Mouse (Mus musculus) lung, postnatal 0 days (tissue): ENCODE results near the gene Pard3b. TPM values are rescaled to one million over a fixed set of nuclear protein-coding genes. Genes with fewer than 3 reads are reported as not detected.

Experiments used
- ATAC-seq: fragments of 200-750 bp; cut with Nextera tagmentation; 2 replicates; pipeline ENCODE4 v1.8.0; 2017; ENCODE audit warnings: moderate library complexity
- DNase-seq: peaks from one replicate; pipeline ENCODE4 v3.0.0-alpha.2; 2016; ENCODE audit warnings: low spot score
- H3K27ac ChIP-seq: fragments of 300-500 bp; sonication (generic); 2 replicates; pipeline ENCODE4 v1.5.1; 2014; ENCODE audit warnings: antibody characterized with exemption, mild to moderate bottlenecking, low read length, mixed read lengths
- H3K27me3 ChIP-seq: fragments of 300-500 bp; sonication (generic); replicated peaks from 2 replicates; pipeline ENCODE4 v1.6.1; 2014; ENCODE audit warnings: low read length, mixed read lengths; ENCODE audit not compliant: insufficient read depth
- H3K36me3 ChIP-seq: fragments of 300-500 bp; sonication (generic); 2 replicates; pipeline ENCODE4 v1.6.1; 2014; ENCODE audit warnings: low read length, mixed read lengths; ENCODE audit not compliant: insufficient read depth
- H3K4me1 ChIP-seq: fragments of 300-500 bp; sonication (generic); 2 replicates; pipeline ENCODE4 v1.6.1; 2014; ENCODE audit warnings: antibody characterized with exemption, low read depth, low read length, mixed read lengths; ENCODE audit not compliant: insufficient read depth
- H3K4me2 ChIP-seq: fragments of 300-500 bp; sonication (generic); replicated peaks from 2 replicates; pipeline ENCODE4 v1.6.1; 2014; ENCODE audit warnings: low read depth, mild to moderate bottlenecking, low read length, moderate library complexity, mixed read lengths
- H3K4me3 ChIP-seq: fragments of 300-500 bp; sonication (generic); 2 replicates; pipeline ENCODE4 v1.5.1; 2014; ENCODE audit warnings: low read depth, low read length
- H3K9ac ChIP-seq: fragments of 300-500 bp; sonication (generic); replicated peaks from 2 replicates; pipeline ENCODE4 v1.6.1; 2014; ENCODE audit warnings: low read depth, mild to moderate bottlenecking
- H3K9me3 ChIP-seq: fragments of 300-500 bp; sonication (generic); 2 replicates; pipeline ENCODE4 v1.6.1; 2016; ENCODE audit warnings: low read length, mixed read lengths
- CTCF ChIP-seq: IDR thresholded peaks from 2 replicates; pipeline ENCODE4 v1.5.1; 2016; ENCODE audit warnings: antibody characterized with exemption, mild to moderate bottlenecking
- EP300 ChIP-seq: IDR thresholded peaks from 2 replicates; pipeline ENCODE4 v1.6.1; 2016; ENCODE audit warnings: antibody characterized with exemption, mild to moderate bottlenecking, control low read depth
- WGBS: fragments of 180-500 bp; shearing (Covaris S2); extraction: QIAGEN DNeasy Blood & Tissue Kit; methylation state at CpG from one replicate; pipeline ENCODE4 v1.1.7; 2014; 5-methylcytosine and 5-hydroxymethylcytosine counted together
- polyA plus RNA-seq: library from polyadenylated mRNA; unstranded; fragments of >200 nt; fragmentation: Nextera tagmentation; extraction: Ambion mirVana; gene quantifications from 2 replicates; pipeline ENCODE4 v1.2.1, GENCODE M21; 2015

The Pard3b gene
- polyA plus RNA-seq, 1 experiment from 2014 or later: 19.1 TPM

- Histone ChIP-seq H3K36me3 (no peaks in the 10 kb centered on the region), H3K4me3 (no peak overlapping the region), H3K9ac (no peak overlapping the region), H3K4me2 (no peak overlapping the region), H3K27me3 (no peaks in the 10 kb centered on the region), H3K27ac (no peak overlapping the region), H3K4me1 (no peaks in the 10 kb centered on the region), H3K9me3 (no peaks in the 10 kb centered on the region)
- no peak for TF ChIP-seq EP300
- no peak for TF ChIP-seq CTCF
- DNase-seq (no peak), ATAC-seq (no peak)
- 71% methylated on average over 6 of the region's 6 CpGs for WGBS
Measured at GRCm38 (mm10) chr1:62309376-62309775, 670.8 kb downstream of the Pard3b start.

GRCm38 (mm10) chr1:62325237-62325636, 686.6 kb downstream of the Pard3b start:
- Histone ChIP-seq H3K9ac (no peak overlapping the region), H3K4me1 (no peaks in the 10 kb centered on the region), H3K36me3 (no peaks in the 10 kb centered on the region), H3K4me2 (no peak overlapping the region), H3K9me3 (no peaks in the 10 kb centered on the region), H3K4me3 (no peak overlapping the region), H3K27me3 (no peaks in the 10 kb centered on the region), H3K27ac (no peak overlapping the region)
- TF ChIP-seq EP300 (no peak), CTCF (no peak)
- no peak for ATAC-seq
- DNase-seq: no peak
- 74% methylated on average over 5 of the region's 5 CpGs for WGBS

GRCm38 (mm10) chr1:62327743-62328142, 689.1 kb downstream of the Pard3b start:
- H3K36me3 ChIP-seq: no peaks in the 10 kb centered on the region
- H3K4me2 ChIP-seq: no peak overlapping the region
- H3K9me3 ChIP-seq: no peaks in the 10 kb centered on the region
- TF ChIP-seq CTCF (no peak), EP300 (no peak)
- H3K9ac ChIP-seq: no peak overlapping the region
- no peaks in the 10 kb centered on the region for H3K27me3 ChIP-seq
- 68% methylated on average over 5 of the region's 5 CpGs for WGBS
- DNase-seq: peak; percentile 15
- no peak for ATAC-seq
- no peaks in the 10 kb centered on the region for H3K4me1 ChIP-seq
- H3K27ac ChIP-seq: no peak overlapping the region
- no peak overlapping the region for H3K4me3 ChIP-seq

GRCm38 (mm10) chr1:62328808-62329207, 690.2 kb downstream of the Pard3b start:
- DNase-seq: peak; percentile 50

GRCm38 (mm10) chr1:62333016-62333415, 694.4 kb downstream of the Pard3b start:
- Histone ChIP-seq H3K4me1 (peaks cover 7% of the 10 kb centered on the region; the same call in 1 of the 2 replicates), H3K36me3 (no peaks in the 10 kb centered on the region), H3K9ac (no peak overlapping the region), H3K4me2 (no peak overlapping the region), H3K27me3 (no peaks in the 10 kb centered on the region), H3K4me3 (no peak overlapping the region), H3K9me3 (no peaks in the 10 kb centered on the region), H3K27ac (no peak overlapping the region)
- TF ChIP-seq EP300: no peak
- no peak for TF ChIP-seq CTCF
- ATAC-seq (no peak), DNase-seq (no peak)
- 21% methylated on average over 2 of the region's 2 CpGs for WGBS

More at GRCm38 (mm10) chr1:62328808-62329207, 690.2 kb downstream of the Pard3b start:
- TF ChIP-seq EP300: peak; percentile 46; the same call in 1 of the 2 replicates
- no peak for TF ChIP-seq CTCF
- Histone ChIP-seq H3K9me3 (no peaks in the 10 kb centered on the region), H3K36me3 (no peaks in the 10 kb centered on the region), H3K4me3 (no peak overlapping the region), H3K4me2 (no peak overlapping the region), H3K4me1 (peaks cover 3% of the 10 kb centered on the region; the same call in 1 of the 2 replicates), H3K27ac (no peak overlapping the region), H3K27me3 (no peaks in the 10 kb centered on the region), H3K9ac (no peak overlapping the region)
- 30% methylated on average over 3 of the region's 3 CpGs for WGBS
- ATAC-seq: no peak

- no peak for ATAC-seq
- 68% methylated on average over 5 of the region's 5 CpGs for WGBS
Measured at GRCm38 (mm10) chr1:62334196-62334595, 695.6 kb downstream of the Pard3b start.

GRCm38 (mm10) chr1:62340261-62340660, 701.6 kb downstream of the Pard3b start:
- WGBS: 33% methylated on average over 1 of the region's 1 CpGs
- H3K9ac ChIP-seq: no peak overlapping the region
- no peaks in the 10 kb centered on the region for H3K27me3 ChIP-seq
- H3K4me3 ChIP-seq: no peak overlapping the region
- no peaks in the 10 kb centered on the region for H3K9me3 ChIP-seq
- DNase-seq (peak; percentile 11), ATAC-seq (no peak)
- no peak overlapping the region for H3K27ac ChIP-seq
- TF ChIP-seq CTCF (no peak), EP300 (no peak)
- no peaks in the 10 kb centered on the region for H3K4me1 ChIP-seq
- no peaks in the 10 kb centered on the region for H3K36me3 ChIP-seq
- H3K4me2 ChIP-seq: no peak overlapping the region

More at GRCm38 (mm10) chr1:62334196-62334595, 695.6 kb downstream of the Pard3b start:
- TF ChIP-seq EP300 (peak; percentile 46), CTCF (no peak)
- Histone ChIP-seq H3K27me3 (no peaks in the 10 kb centered on the region), H3K9ac (no peak overlapping the region), H3K4me1 (peaks cover 7% of the 10 kb centered on the region; the same call in 1 of the 2 replicates), H3K27ac (no peak overlapping the region), H3K9me3 (no peaks in the 10 kb centered on the region), H3K4me3 (no peak overlapping the region), H3K36me3 (no peaks in the 10 kb centered on the region), H3K4me2 (no peak overlapping the region)
- peak; percentile 22 for DNase-seq
